In genomic region chr10:67312456-67312855, GRCm38 (mm10) we compare ENCODE assay signal across 19 mouse cellular contexts. TPM values are rescaled to one million over a fixed set of nuclear protein-coding genes. Genes with fewer than 3 reads are reported as not detected.
A peak's percentile ranks its signal among the peaks of the same experiment; 100 is the strongest.
DNase-seq lines count a peak whose midpoint lies in the region; ATAC-seq and TF ChIP-seq lines count a peak whose summit lies in the region.
"Had no signal": no experiment of that assay in that cellular context is flagged by ENCODE, and none has a peak within 500 bp of the region (broad histone marks: within the 10 kb centered on the region; RNA-seq: fewer than 3 reads in every experiment).

No protein-coding gene starts in this region.

- no peak overlapping the region for H3K4me3 ChIP-seq in heart, embryonic 12.5 days
- H3K4me3 ChIP-seq in kidney, embryonic 15.5 days (replicated peaks) = no peak overlapping the region
- no peak overlapping the region for H3K4me3 ChIP-seq in kidney, postnatal 0 days (replicated peaks; ENCODE audit: low read depth, low read length)
- no peak overlapping the region for H3K4me3 ChIP-seq in forebrain, embryonic 15.5 days
- H3K4me3 ChIP-seq: hindbrain, embryonic 10.5 days; left cerebral cortex, adult 2 months; limb, embryonic 13.5 days; midbrain, embryonic 13.5 days had no signal

- no peak for TF ChIP-seq CTCF in kidney, postnatal 0 days (IDR thresholded peaks at IDR 0.05; ENCODE audit: low read depth)

- peak overlapping the region; percentile 44 for H3K27ac ChIP-seq in heart, embryonic 12.5 days (ENCODE audit: poor library complexity, severe bottlenecking)
- H3K27ac ChIP-seq in kidney, embryonic 15.5 days = peak overlapping the region; percentile 73
- H3K27ac ChIP-seq in kidney, postnatal 0 days = peak overlapping the region; percentile 60; the same call in 1 of the 2 replicates
- H3K27ac ChIP-seq in forebrain, embryonic 15.5 days (replicated peaks) = no peak overlapping the region
- H3K27ac ChIP-seq: hindbrain, embryonic 10.5 days; left cerebral cortex, adult 2 months; limb, embryonic 13.5 days; midbrain, embryonic 13.5 days had no signal

- no peak overlapping the region for H3K4me2 ChIP-seq in heart, embryonic 12.5 days
- peak overlapping the region; percentile 17; the same call in 1 of the 2 replicates for H3K4me2 ChIP-seq in kidney, embryonic 15.5 days
- H3K4me2 ChIP-seq in kidney, postnatal 0 days (ENCODE audit: low read length) = 0 out of 2 replicates have a peak overlapping the region, but pooled peaks have one; percentile 16
- H3K4me2 ChIP-seq in forebrain, embryonic 15.5 days (replicated peaks) = no peak overlapping the region
- H3K4me2 ChIP-seq: limb, embryonic 13.5 days; midbrain, embryonic 13.5 days had no signal

- H3K9ac ChIP-seq in heart, embryonic 12.5 days = no peak overlapping the region
- no peak overlapping the region for H3K9ac ChIP-seq in kidney, embryonic 15.5 days
- no peak overlapping the region for H3K9ac ChIP-seq in kidney, postnatal 0 days (ENCODE audit: low read depth, low read length)
- H3K9ac ChIP-seq in forebrain, embryonic 15.5 days (replicated peaks) = no peak overlapping the region
- H3K9ac ChIP-seq: limb, embryonic 13.5 days; liver, postnatal 0 days; midbrain, embryonic 13.5 days had no signal

- peaks cover 4% of the 10 kb centered on the region; the same call in 1 of the 2 replicates for H3K4me1 ChIP-seq in heart, embryonic 12.5 days (replicated peaks)
- H3K4me1 ChIP-seq in kidney, embryonic 15.5 days = peaks cover 14% of the 10 kb centered on the region
- H3K4me1 ChIP-seq in kidney, postnatal 0 days (replicated peaks; ENCODE audit: insufficient read depth, low read length) = no peaks in the 10 kb centered on the region
- H3K4me1 ChIP-seq in forebrain, embryonic 15.5 days = no peaks in the 10 kb centered on the region
- H3K4me1 ChIP-seq: hindbrain, embryonic 10.5 days; limb, embryonic 13.5 days; midbrain, embryonic 13.5 days had no signal

- WGBS in heart, embryonic 12.5 days = 55% methylated on average over 6 of the region's 6 CpGs
- WGBS in kidney, embryonic 15.5 days = 37% methylated on average over 6 of the region's 6 CpGs
- WGBS in kidney, postnatal 0 days = 25% methylated on average over 6 of the region's 6 CpGs
- WGBS in forebrain, embryonic 15.5 days = 73% methylated on average over 6 of the region's 6 CpGs

- H3K36me3 ChIP-seq in heart, embryonic 12.5 days = no peaks in the 10 kb centered on the region
- H3K36me3 ChIP-seq in kidney, embryonic 15.5 days = no peaks in the 10 kb centered on the region
- no peaks in the 10 kb centered on the region for H3K36me3 ChIP-seq in kidney, postnatal 0 days (ENCODE audit: insufficient read depth, low read length)
- H3K36me3 ChIP-seq in forebrain, embryonic 15.5 days = no peaks in the 10 kb centered on the region
- H3K36me3 ChIP-seq: hindbrain, embryonic 10.5 days; limb, embryonic 13.5 days; midbrain, embryonic 13.5 days had no signal

- ATAC-seq in heart, embryonic 12.5 days (ENCODE audit: insufficient number of reproducible peaks, low FRiP score) = no peak
- no peak for ATAC-seq in kidney, embryonic 15.5 days (replicated peaks; ENCODE audit: low FRiP score)
- no peak for ATAC-seq in kidney, postnatal 0 days (replicated peaks; ENCODE audit: low FRiP score, low read depth)
- no peak for ATAC-seq in forebrain, embryonic 15.5 days (replicated peaks)
- ATAC-seq: activated CD4-positive, CD25-positive, alpha-beta regulatory T cell, adult 4 months; inflammation-experienced regulatory T-cells, adult 6 months; liver, postnatal 0 days; midbrain, embryonic 13.5 days had no signal

- H3K27me3 ChIP-seq in heart, embryonic 12.5 days (replicated peaks) = 0 out of 2 replicates have a peak, but pooled peaks cover 6% of the 10 kb centered on the region
- H3K27me3 ChIP-seq in kidney, embryonic 15.5 days = peaks cover 3% of the 10 kb centered on the region; the same call in 1 of the 2 replicates
- no peaks in the 10 kb centered on the region for H3K27me3 ChIP-seq in kidney, postnatal 0 days (ENCODE audit: insufficient read depth, low read length)
- H3K27me3 ChIP-seq in forebrain, embryonic 15.5 days = peaks cover 13% of the 10 kb centered on the region

- H3K9me3 ChIP-seq in heart, embryonic 12.5 days (replicated peaks) = peaks cover 3% of the 10 kb centered on the region; the same call in 1 of the 2 replicates
- H3K9me3 ChIP-seq in kidney, embryonic 15.5 days (replicated peaks) = no peaks in the 10 kb centered on the region
- no peaks in the 10 kb centered on the region for H3K9me3 ChIP-seq in kidney, postnatal 0 days (replicated peaks; ENCODE audit: low read length)
- H3K9me3 ChIP-seq in forebrain, embryonic 15.5 days = no peaks in the 10 kb centered on the region
- H3K9me3 ChIP-seq: hindbrain, embryonic 10.5 days; limb, embryonic 13.5 days; midbrain, embryonic 13.5 days had no signal

- DNase-seq in heart, adult 11 months = no peak
- no peak for DNase-seq in kidney, adult 9 months
- DNase-seq in kidney, postnatal 0 days (ENCODE audit: low spot score) = peak; percentile 59
- peak; percentile 14 for DNase-seq in lung, postnatal 25 days (ENCODE audit: low spot score)
- DNase-seq in cerebellum, adult 11-12 months = no peak
- DNase-seq: adrenal gland, postnatal 25 days; cerebellum, adult 9-11 months; gastrocnemius, postnatal 10 days; liver, postnatal 0 days; thymus, postnatal 4 days had no signal

RNA-seq across cellular contexts. Expression of gene Nrbf2, which starts 27.4 kb away (rescaled TPM):
- polyA plus RNA-seq in heart, embryonic 12.5 days (2016; fragmentation: Nextera tagmentation; extraction: Ambion mirVana) = 31.9 and 36.0 TPM in 2 replicates
- 34.9 and 35.6 TPM in 2 replicates for polyA plus RNA-seq in kidney, embryonic 15.5 days (2015; fragmentation: Nextera tagmentation; extraction: Ambion mirVana)
- 38.1 and 39.4 TPM in 2 replicates for polyA plus RNA-seq in kidney, postnatal 0 days (2015; fragmentation: Nextera tagmentation; extraction: Ambion mirVana)
- polyA plus RNA-seq in forebrain, embryonic 15.5 days (2015; fragmentation: Nextera tagmentation; extraction: Ambion mirVana) = 40.5 and 43.9 TPM in 2 replicates

Comparison
In these comparisons a context has a peak if more than half of its experiments do, and no peak if none do; other contexts are left out.
1. DNase-seq: peak in kidney, postnatal 0 days (single experiment) and lung, postnatal 25 days (single experiment); none in heart, adult 11 months (single experiment), kidney, adult 9 months (single experiment) and cerebellum, adult 11-12 months (single experiment).
2. H3K4me2 ChIP-seq: peak in kidney, embryonic 15.5 days (single experiment) and kidney, postnatal 0 days (single experiment); none in heart, embryonic 12.5 days (single experiment) and forebrain, embryonic 15.5 days (single experiment).